Mouse (Mus musculus): ENCODE results near the gene Rad51b.

- no peak for TF ChIP-seq HCFC1 (IDR thresholded peaks at IDR 0.05; ENCODE audit: low read depth, low read length)
- no peak for TF ChIP-seq USF2 (conservative IDR thresholded peaks at IDR 0.05; ENCODE audit: low read depth, low read length)
These were observed 384.5 kb downstream of the Rad51b start for GRCm38 (mm10) chr12:79681571-79681970.
